8 mouse cellular contexts compared by ENCODE assay signal in genomic region chr12:73583813-73584609, GRCm38 (mm10). TPM values are rescaled to one million over a fixed set of nuclear protein-coding genes. Genes with fewer than 3 reads are reported as not detected.
DNase-seq lines count a peak whose midpoint lies in the region; ATAC-seq lines count a peak whose summit lies in the region.

No protein-coding gene starts in this region.

- peak overlapping the region; percentile 65; the same call in 1 of the 2 replicates for H3K27ac ChIP-seq in intestine, embryonic 14.5 days (ENCODE audit: low read depth)

- peak; percentile 58; the same call in 1 of the 2 replicates for ATAC-seq in intestine, embryonic 14.5 days (replicated peaks; ENCODE audit: low FRiP score, low TSS enrichment, low read depth)

- H3K9me3 ChIP-seq in intestine, embryonic 14.5 days (ENCODE audit: control insufficient read depth, low read length) = no peaks in the 10 kb centered on the region

- peaks cover 11% of the 10 kb centered on the region; the same call in 1 of the 2 replicates for H3K27me3 ChIP-seq in intestine, embryonic 14.5 days (replicated peaks; ENCODE audit: control insufficient read depth, insufficient read depth, low read length)

- WGBS in intestine, embryonic 14.5 days = 6% methylated on average over 32 of the region's 33 CpGs

- no peaks in the 10 kb centered on the region for H3K36me3 ChIP-seq in intestine, embryonic 14.5 days (ENCODE audit: control insufficient read depth, insufficient read depth, low read length)

- peak overlapping the region; percentile 68 for H3K4me3 ChIP-seq in intestine, embryonic 14.5 days (ENCODE audit: low read depth, low read length)

- peaks cover 2% of the 10 kb centered on the region; the same call in 1 of the 2 replicates for H3K4me1 ChIP-seq in intestine, embryonic 14.5 days (replicated peaks; ENCODE audit: control insufficient read depth, insufficient read depth, low read length)

- DNase-seq in adrenal gland, adult (ENCODE audit: inconsistent age in 2 of 2, low spot score in 1 of 2) = peak; percentile 24 to 71
- DNase-seq in adrenal gland, postnatal 25 days = no peak
- peak; percentile 49 for DNase-seq in ES-CJ7 (ENCODE audit: low read depth, low spot score)
- peak; percentile 38 for DNase-seq in forelimb bud, embryonic 11.5 days (ENCODE audit: low read depth, low spot score)
- peak; percentile 82 for DNase-seq in intestine, embryonic 14.5 days (ENCODE audit: low spot score)
- peak; percentile 50 to 73 for DNase-seq in lung, adult 18-20 months
- peak; percentile 23 for DNase-seq in ovary, postnatal 10 days (ENCODE audit: low spot score)
- DNase-seq in layer of hippocampus, adult 8-10 months (ENCODE audit: low spot score in 2 of 2) = no peak

- H3K9ac ChIP-seq in intestine, embryonic 14.5 days (ENCODE audit: low read length) = peak overlapping the region; percentile 76

- H3K4me2 ChIP-seq in intestine, embryonic 14.5 days (ENCODE audit: low read length) = peak overlapping the region; percentile 91

RNA-seq across cellular contexts. Expression of gene Prkch, which starts 0.6 kb away (rescaled TPM):
- total RNA-seq in adrenal gland, postnatal 25 days (2021) = 13.6 and 15.2 TPM in 2 replicates
- polyA plus RNA-seq in intestine, embryonic 14.5 days (2014; fragmentation: Nextera tagmentation; extraction: Ambion mirVana) = 8.0 and 8.3 TPM in 2 replicates
- 1 to 10 TPM; 3.2 to 5.6 (median 4.3) TPM for total RNA-seq in layer of hippocampus, adult 8-10 months (2022)

RNA-seq across cellular contexts. Expression of gene Tmem30b, which starts 37.8 kb away (rescaled TPM):
- total RNA-seq in adrenal gland, postnatal 25 days (2021) = 0.38 TPM in 1 of 2 replicates, not detected in the other
- 34.5 and 41.3 TPM in 2 replicates for polyA plus RNA-seq in intestine, embryonic 14.5 days (2014; fragmentation: Nextera tagmentation; extraction: Ambion mirVana)
- total RNA-seq in layer of hippocampus, adult 8-10 months (2022) = under 1 TPM in 1 of 4 experiments, not detected in 3; 0.11 TPM

Comparison
In these comparisons a context has a peak if more than half of its experiments do, and no peak if none do; other contexts are left out.
1. DNase-seq: peak in adrenal gland, adult (2 of 2), ES-CJ7 (single experiment), forelimb bud, embryonic 11.5 days (single experiment), intestine, embryonic 14.5 days (single experiment), lung, adult 18-20 months (2 of 2) and ovary, postnatal 10 days (single experiment); none in adrenal gland, postnatal 25 days (single experiment) and layer of hippocampus, adult 8-10 months (0 of 2).